Mouse (Mus musculus) heart, adult 2 months (tissue): Measurements from ENCODE around the gene Hesx1.

ENCODE experiments used
- EP300 ChIP-seq: fragments of 200-500 bp; IDR thresholded peaks from 2 replicates; pipeline ENCODE4 v1.6.1; 2011; ENCODE audit warnings: low read depth, low read length, control low read depth; ENCODE audit not compliant: insufficient read depth
- POLR2A ChIP-seq: fragments of 200-500 bp; IDR thresholded peaks from 2 replicates; pipeline ENCODE4 v1.6.1; 2011; ENCODE audit warnings: mild to moderate bottlenecking, low read depth, low read length, control low read depth; ENCODE audit not compliant: insufficient read depth

DNA sequence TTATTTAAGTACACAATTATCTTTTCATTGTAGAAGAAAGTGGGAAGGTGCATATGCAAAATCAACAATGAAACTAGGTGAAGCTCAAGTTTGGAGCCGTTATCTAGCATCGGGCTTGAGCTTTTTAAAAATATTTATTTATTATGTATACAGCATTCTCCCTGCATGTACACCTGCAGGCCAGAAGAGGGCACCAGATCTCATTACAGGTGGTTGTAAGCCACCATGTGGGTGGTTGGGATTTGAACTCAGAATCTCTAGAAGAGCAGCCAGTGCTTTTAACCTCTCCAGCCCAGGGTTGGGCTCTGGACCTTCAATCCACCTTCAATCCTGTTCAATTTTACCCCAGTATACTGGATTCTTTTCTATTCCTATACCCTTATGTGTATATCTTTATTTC is 5.5 kb upstream of the Hesx1 start:
- TF ChIP-seq POLR2A = no peak
- no peak for TF ChIP-seq EP300
